Comparison of ENCODE assay signal across 21 mouse cellular contexts in genomic region chr12:26817866-26818265, GRCm38 (mm10).
DNase-seq lines count a peak whose midpoint lies in the region; ATAC-seq lines count a peak whose summit lies in the region.
"Had no signal": no experiment of that assay in that cellular context is flagged by ENCODE, and none has a peak within 500 bp of the region (broad histone marks: within the 10 kb centered on the region; RNA-seq: fewer than 3 reads in every experiment).

No protein-coding gene starts in this region.

- no peaks in the 10 kb centered on the region for H3K27me3 ChIP-seq in hindbrain, embryonic 16.5 days (replicated peaks; ENCODE audit: control insufficient read depth, insufficient read depth, low read length)
- no peaks in the 10 kb centered on the region for H3K27me3 ChIP-seq in hindbrain, embryonic 13.5 days
- H3K27me3 ChIP-seq in neural tube, embryonic 15.5 days (replicated peaks): no peaks in the 10 kb centered on the region
- H3K27me3 ChIP-seq in intestine, embryonic 15.5 days (replicated peaks): no peaks in the 10 kb centered on the region
- H3K27me3 ChIP-seq: CH12.LX; heart, embryonic 12.5 days; hindbrain, embryonic 15.5 days; liver, embryonic 12.5 days; neural tube, embryonic 13.5 days had no signal

- H3K4me1 ChIP-seq in hindbrain, embryonic 16.5 days (ENCODE audit: control insufficient read depth, insufficient read depth, low read depth, low read length): no peaks in the 10 kb centered on the region
- H3K4me1 ChIP-seq in hindbrain, embryonic 13.5 days (replicated peaks): peaks cover 19% of the 10 kb centered on the region
- H3K4me1 ChIP-seq in neural tube, embryonic 15.5 days: peaks cover 6% of the 10 kb centered on the region; the same call in 1 of the 2 replicates
- H3K4me1 ChIP-seq in intestine, embryonic 15.5 days (replicated peaks): no peaks in the 10 kb centered on the region
- H3K4me1 ChIP-seq: heart, embryonic 12.5 days; liver, embryonic 12.5 days had no signal

- no peak overlapping the region for H3K4me3 ChIP-seq in hindbrain, embryonic 16.5 days (ENCODE audit: low read length)
- no peak overlapping the region for H3K4me3 ChIP-seq in hindbrain, embryonic 13.5 days
- H3K4me3 ChIP-seq in neural tube, embryonic 15.5 days (replicated peaks): no peak overlapping the region
- no peak overlapping the region for H3K4me3 ChIP-seq in intestine, embryonic 15.5 days (replicated peaks)
- H3K4me3 ChIP-seq: heart, embryonic 12.5 days; hindbrain, embryonic 15.5 days; left cerebral cortex, adult 2 months; limb, embryonic 12.5 days; liver, embryonic 12.5 days; neural tube, embryonic 13.5 days had no signal

- no peak overlapping the region for H3K9ac ChIP-seq in hindbrain, embryonic 16.5 days (ENCODE audit: low read depth, low read length)
- H3K9ac ChIP-seq in hindbrain, embryonic 13.5 days: no peak overlapping the region
- H3K9ac ChIP-seq in neural tube, embryonic 15.5 days (replicated peaks): no peak overlapping the region
- H3K9ac ChIP-seq in intestine, embryonic 15.5 days: no peak overlapping the region
- H3K9ac ChIP-seq: heart, embryonic 12.5 days; hindbrain, embryonic 15.5 days; limb, embryonic 12.5 days; liver, embryonic 12.5 days; neural tube, embryonic 13.5 days had no signal

- no peaks in the 10 kb centered on the region for H3K9me3 ChIP-seq in hindbrain, embryonic 16.5 days (ENCODE audit: control insufficient read depth, low read length)
- H3K9me3 ChIP-seq in hindbrain, embryonic 13.5 days: no peaks in the 10 kb centered on the region
- H3K9me3 ChIP-seq in neural tube, embryonic 15.5 days (replicated peaks): no peaks in the 10 kb centered on the region
- no peaks in the 10 kb centered on the region for H3K9me3 ChIP-seq in intestine, embryonic 15.5 days
- H3K9me3 ChIP-seq: heart, embryonic 12.5 days; hindbrain, embryonic 15.5 days; limb, embryonic 12.5 days; liver, embryonic 12.5 days; neural tube, embryonic 13.5 days had no signal

- H3K36me3 ChIP-seq in hindbrain, embryonic 16.5 days (ENCODE audit: control insufficient read depth, insufficient read depth, low read length): no peaks in the 10 kb centered on the region
- no peaks in the 10 kb centered on the region for H3K36me3 ChIP-seq in hindbrain, embryonic 13.5 days
- no peaks in the 10 kb centered on the region for H3K36me3 ChIP-seq in neural tube, embryonic 15.5 days
- no peaks in the 10 kb centered on the region for H3K36me3 ChIP-seq in intestine, embryonic 15.5 days
- H3K36me3 ChIP-seq: heart, embryonic 12.5 days; hindbrain, embryonic 15.5 days; limb, embryonic 12.5 days; liver, embryonic 12.5 days; neural tube, embryonic 13.5 days had no signal

- H3K4me2 ChIP-seq in hindbrain, embryonic 16.5 days (ENCODE audit: low read length): no peak overlapping the region
- H3K4me2 ChIP-seq in hindbrain, embryonic 13.5 days: no peak overlapping the region
- no peak overlapping the region for H3K4me2 ChIP-seq in neural tube, embryonic 15.5 days
- H3K4me2 ChIP-seq in intestine, embryonic 15.5 days (replicated peaks): no peak overlapping the region
- H3K4me2 ChIP-seq: heart, embryonic 12.5 days; hindbrain, embryonic 15.5 days; limb, embryonic 12.5 days; liver, embryonic 12.5 days; neural tube, embryonic 13.5 days had no signal

- no peak overlapping the region for H3K27ac ChIP-seq in hindbrain, embryonic 16.5 days (ENCODE audit: low read depth, low read length)
- H3K27ac ChIP-seq in hindbrain, embryonic 13.5 days: no peak overlapping the region
- no peak overlapping the region for H3K27ac ChIP-seq in neural tube, embryonic 15.5 days (replicated peaks)
- H3K27ac ChIP-seq in intestine, embryonic 15.5 days: no peak overlapping the region
- H3K27ac ChIP-seq: hindbrain, embryonic 15.5 days; left cerebral cortex, adult 2 months; limb, embryonic 12.5 days; liver, embryonic 12.5 days; neural tube, embryonic 13.5 days had no signal

- DNase-seq in neural tube, embryonic 10.5 days (ENCODE audit: extremely low spot score, low spot score): peak; percentile 2
- peak; percentile 87 to 94 for DNase-seq in cerebellum, postnatal 10 days
- DNase-seq in spleen, adult 18-20 months: no peak
- DNase-seq: adrenal gland, postnatal 36 days; embryo, embryonic 11 days; kidney, adult 18-20 months; kidney, postnatal 10 days; lung, adult 2 months; lung, postnatal 4 days; thymus, postnatal 25 days had no signal

- WGBS in hindbrain, embryonic 16.5 days: 63% methylated on average over 3 of the region's 3 CpGs
- WGBS in hindbrain, embryonic 13.5 days: 81% methylated on average over 3 of the region's 3 CpGs
- WGBS in neural tube, embryonic 15.5 days: 80% methylated on average over 3 of the region's 3 CpGs
- WGBS in intestine, embryonic 15.5 days: 84% methylated on average over 3 of the region's 3 CpGs

- 0 out of 2 replicates have a peak, but pooled peaks have one; percentile 24 for ATAC-seq in hindbrain, embryonic 16.5 days
- no peak for ATAC-seq in hindbrain, embryonic 13.5 days (ENCODE audit: low FRiP score)
- no peak for ATAC-seq in neural tube, embryonic 15.5 days (ENCODE audit: low FRiP score)
- no peak for ATAC-seq in intestine, embryonic 15.5 days
- ATAC-seq: liver, embryonic 12.5 days had no signal

Comparison
In these comparisons a context has a peak if more than half of its experiments do, and no peak if none do; other contexts are left out.
1. DNase-seq: peak in neural tube, embryonic 10.5 days (single experiment) and cerebellum, postnatal 10 days (2 of 2); none in spleen, adult 18-20 months (0 of 2).